Mouse (Mus musculus) liver, embryonic 14.5 days (tissue): ENCODE data around the gene Hs3st6. TPM values are rescaled to one million over a fixed set of nuclear protein-coding genes. Genes with fewer than 3 reads are reported as not detected.

Source experiments
- ATAC-seq: fragments of 200-750 bp; cut with Nextera tagmentation; 2 replicates; pipeline ENCODE4 v1.8.0; 2017; ENCODE audit warnings: moderate number of reproducible peaks, mild to moderate bottlenecking, moderate library complexity; ENCODE audit not compliant: insufficient read depth
- DNase-seq, 3 experiments: peaks; one replicate each; pipeline ENCODE4 v3.0.0-alpha.2; 2012 to 2013; ENCODE audit warnings: low read depth in 3 of 3, low spot score in 3 of 3
- H3K27ac ChIP-seq: fragments of 300-500 bp; sonication (generic); 2 replicates; pipeline ENCODE4 v1.5.1; 2014; ENCODE audit warnings: moderate library complexity, mild to moderate bottlenecking, control low read depth, inconsistent platforms
- H3K27me3 ChIP-seq: fragments of 300-500 bp; sonication (generic); 2 replicates; pipeline ENCODE4 v1.6.1; 2014; ENCODE audit warnings: mild to moderate bottlenecking, low read length, moderate library complexity; ENCODE audit not compliant: control insufficient read depth, insufficient read depth
- H3K36me3 ChIP-seq: fragments of 300-500 bp; sonication (generic); replicated peaks from 2 replicates; pipeline ENCODE4 v1.6.1; 2014; ENCODE audit warnings: low read depth; ENCODE audit not compliant: control insufficient read depth, insufficient read depth
- H3K4me1 ChIP-seq, 2 experiments: fragments of 200-500 bp in 1 of 2; fragments of 300-500 bp in 1 of 2; sonication (generic) in 1 of 2; replicated peaks; 2 replicates each; pipeline ENCODE4 v1.6.1; 2012 to 2014; ENCODE audit warnings: antibody characterized with exemption in 1 of 2, inconsistent platforms in 1 of 2, low read length in 1 of 2; ENCODE audit not compliant: control insufficient read depth in 2 of 2, insufficient read depth in 2 of 2
- H3K4me2 ChIP-seq: fragments of 300-500 bp; sonication (generic); 2 replicates; pipeline ENCODE4 v1.6.1; 2014; ENCODE audit warnings: low read depth, mild to moderate bottlenecking, control low read depth, moderate library complexity
- H3K4me3 ChIP-seq, 2 experiments: fragments of 200-500 bp in 1 of 2; fragments of 300-500 bp in 1 of 2; sonication (generic) in 1 of 2; 2 replicates each; pipeline ENCODE4 v1.5.1; 2012 to 2014; ENCODE audit warnings: low read depth in 2 of 2, low read length in 2 of 2, mild to moderate bottlenecking in 2 of 2, control low read depth in 1 of 2, inconsistent platforms in 1 of 2, moderate library complexity in 1 of 2; ENCODE audit not compliant: insufficient read depth in 1 of 2
- H3K9ac ChIP-seq: fragments of 300-500 bp; sonication (generic); replicated peaks from 2 replicates; pipeline ENCODE4 v1.6.1; 2014; ENCODE audit warnings: mild to moderate bottlenecking, control low read depth, moderate library complexity
- H3K9me3 ChIP-seq: fragments of 300-500 bp; sonication (generic); 2 replicates; pipeline ENCODE4 v1.6.1; 2016; ENCODE audit warnings: low read length, mixed read lengths; ENCODE audit not compliant: control insufficient read depth
- CTCF ChIP-seq: IDR thresholded peaks from 2 replicates; pipeline ENCODE4 v1.5.1; 2016; ENCODE audit warnings: antibody characterized with exemption, low read depth, control low read depth
- EP300 ChIP-seq: IDR thresholded peaks from 2 replicates; pipeline ENCODE4 v1.6.1; 2016; ENCODE audit warnings: antibody characterized with exemption, low read depth
- WGBS: fragments of 180-500 bp; shearing (Covaris S2); extraction: QIAGEN DNeasy Blood & Tissue Kit; methylation state at CpG from one replicate; pipeline ENCODE4 v1.1.7; 2014; ENCODE audit not compliant: insufficient replicate concordance; 5-methylcytosine and 5-hydroxymethylcytosine counted together
- polyA plus RNA-seq, 2 experiments: library from polyadenylated mRNA; depleted of rRNA in 1 of 2; stranded (reverse) in 1 of 2; unstranded in 1 of 2; fragments of >200 nt; fragmentation: Nextera tagmentation in 1 of 2; extraction: Ambion mirVana in 1 of 2; gene quantifications; 2 replicates each; pipeline versions ENCODE4 v1.2.1 to v1.2.3; 2012 to 2014

The Hs3st6 gene
- polyA plus RNA-seq, 2 experiments: 0.06 TPM; not detected in 1

- Histone ChIP-seq H3K36me3 (no peaks in the 10 kb centered on the region; the same call in 1 of the 2 replicates), H3K4me1 (peaks cover 17 to 23% of the 10 kb centered on the region in 2 experiments), H3K9me3 (no peaks in the 10 kb centered on the region), H3K27ac (no peak overlapping the region), H3K9ac (no peak overlapping the region), H3K4me3 (no peak overlapping the region), H3K27me3 (no peaks in the 10 kb centered on the region), H3K4me2 (no peak overlapping the region)
- TF ChIP-seq CTCF (no peak), EP300 (no peak)
- ATAC-seq (no peak), DNase-seq (no peak)
- 74% methylated on average over 8 of the region's 8 CpGs for WGBS
These were observed 12.9 kb upstream of the Hs3st6 start for GRCm38 (mm10) chr17:24739926-24740325.

DNA sequence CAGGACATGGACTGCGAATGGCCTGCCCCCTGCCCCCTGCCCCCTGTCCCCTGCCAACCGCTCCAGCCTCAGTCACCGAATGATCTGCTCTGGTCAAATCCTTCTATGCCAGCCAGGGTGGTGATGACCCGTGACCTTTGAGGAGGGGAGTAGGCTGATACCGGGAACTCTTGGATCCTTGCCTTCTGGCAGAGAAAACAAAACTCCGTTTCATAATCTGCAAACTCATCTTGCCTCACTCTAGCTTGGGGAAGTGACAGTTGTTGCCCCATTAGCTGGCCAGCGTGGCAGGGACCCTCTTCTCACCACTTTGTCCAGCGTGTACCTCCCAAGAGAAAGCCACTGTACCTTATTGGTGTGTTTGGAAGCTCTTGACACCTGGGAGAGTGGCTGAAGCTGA, 10.5 kb upstream of the Hs3st6 start:
- ATAC-seq (no peak), DNase-seq (no peak)
- no peaks in the 10 kb centered on the region; the same call in 1 of the 2 replicates for H3K27me3 ChIP-seq
- no peaks in the 10 kb centered on the region; the same call in 1 of the 2 replicates for H3K36me3 ChIP-seq
- no peak overlapping the region for H3K4me2 ChIP-seq
- H3K9ac ChIP-seq: no peak overlapping the region
- TF ChIP-seq CTCF (no peak), EP300 (no peak)
- no peak overlapping the region for H3K4me3 ChIP-seq
- H3K9me3 ChIP-seq: no peaks in the 10 kb centered on the region
- H3K4me1 ChIP-seq: peaks cover 9 to 13% of the 10 kb centered on the region in 2 experiments
- H3K27ac ChIP-seq: no peak overlapping the region
- 60% methylated on average over 8 of the region's 8 CpGs for WGBS

- TF ChIP-seq CTCF (no peak), EP300 (no peak)
- H3K27ac ChIP-seq: no peak overlapping the region
These were observed 8.9 kb upstream of the Hs3st6 start for GRCm38 (mm10) chr17:24743896-24744295.

DNA sequence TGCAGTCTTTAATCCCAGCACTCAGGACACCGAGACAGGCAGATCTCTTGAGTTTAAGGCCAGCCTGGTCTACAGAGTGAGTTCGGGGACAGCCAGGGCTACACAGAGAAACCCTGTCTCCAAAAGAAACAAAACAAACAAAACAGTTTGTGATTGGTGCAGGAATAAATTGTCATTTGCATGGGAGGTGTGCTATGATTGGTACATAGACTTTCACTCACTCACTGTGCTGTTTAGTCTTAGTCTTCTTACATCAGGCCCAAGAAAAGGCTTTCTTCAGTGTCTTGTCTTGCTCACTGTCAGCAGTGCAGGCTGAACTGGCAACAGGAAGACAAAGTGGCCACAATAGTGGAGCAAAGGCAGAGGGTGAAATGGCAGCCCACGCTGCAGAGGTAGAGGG, 8.4 kb upstream of the Hs3st6 start:
- no peak overlapping the region for H3K27ac ChIP-seq
- H3K9ac ChIP-seq: no peak overlapping the region
- H3K4me3 ChIP-seq: no peak overlapping the region
- no peaks in the 10 kb centered on the region for H3K9me3 ChIP-seq
- no peak overlapping the region for H3K4me2 ChIP-seq
- DNase-seq (no peak), ATAC-seq (no peak)
- 65% methylated on average over 3 of the region's 3 CpGs for WGBS
- H3K27me3 ChIP-seq: no peaks in the 10 kb centered on the region; the same call in 1 of the 2 replicates
- no peaks in the 10 kb centered on the region; the same call in 1 of the 2 replicates for H3K36me3 ChIP-seq
- 0 out of 4 replicates have a peak, but pooled peaks cover 0 to 3% of the 10 kb centered on the region in 2 experiments for H3K4me1 ChIP-seq
- TF ChIP-seq EP300 (no peak), CTCF (no peak)

More at GRCm38 (mm10) chr17:24743896-24744295, 8.9 kb upstream of the Hs3st6 start:
- WGBS: 65% methylated on average over 5 of the region's 5 CpGs
- Histone ChIP-seq H3K4me3 (no peak overlapping the region), H3K9me3 (no peaks in the 10 kb centered on the region), H3K4me1 (0 out of 4 replicates have a peak, but pooled peaks cover 0 to 3% of the 10 kb centered on the region in 2 experiments), H3K4me2 (no peak overlapping the region), H3K9ac (no peak overlapping the region), H3K36me3 (no peaks in the 10 kb centered on the region; the same call in 1 of the 2 replicates), H3K27me3 (no peaks in the 10 kb centered on the region; the same call in 1 of the 2 replicates)
- DNase-seq (no peak), ATAC-seq (no peak)

DNA sequence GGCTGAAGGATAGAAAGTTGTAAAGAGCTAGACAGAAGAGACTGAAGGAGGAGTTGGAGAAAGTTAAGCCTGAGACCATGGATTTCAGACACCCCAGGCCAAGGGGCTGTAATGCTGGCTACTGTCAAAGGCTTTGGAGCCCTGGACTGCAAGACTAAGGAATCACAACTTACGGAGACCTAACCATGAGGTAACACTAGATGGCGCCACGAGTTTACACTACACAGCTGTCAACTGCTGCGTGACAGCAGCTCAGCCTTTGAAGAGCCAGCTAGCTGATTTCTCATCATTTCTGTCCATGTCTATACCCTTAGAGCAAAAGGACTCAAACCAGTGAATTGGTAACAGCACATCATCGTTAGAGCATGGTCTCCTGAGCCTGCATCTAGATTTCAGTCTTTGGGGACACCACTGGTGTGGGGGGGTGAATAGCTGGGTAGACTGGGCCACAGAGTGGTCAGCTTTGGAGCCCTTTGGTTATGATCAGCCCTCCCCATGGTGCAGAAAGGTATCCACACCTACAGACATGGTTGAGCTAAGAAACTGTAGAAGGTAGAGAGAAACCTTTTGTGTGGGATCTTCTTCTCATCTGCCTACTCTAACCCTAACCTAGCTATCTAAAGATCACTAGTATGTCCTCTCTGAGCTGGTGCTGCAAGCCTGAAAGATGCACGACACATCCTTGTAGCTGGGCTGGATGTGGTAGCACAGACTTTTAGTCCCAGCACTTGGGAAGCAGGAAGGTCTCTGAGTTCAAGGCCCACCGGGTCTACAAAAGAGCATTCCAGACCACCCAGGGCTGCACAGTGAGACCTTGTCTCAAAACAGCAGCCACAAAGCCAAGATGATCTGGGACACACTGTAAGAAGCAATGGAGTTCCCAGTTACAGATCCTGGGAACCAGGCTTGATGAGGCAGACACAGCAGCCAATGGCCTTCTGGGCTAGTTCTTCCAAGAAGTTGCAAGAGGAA, 7.0 kb upstream of the Hs3st6 start:
- ATAC-seq (peak; percentile 44; the same call in 1 of the 2 replicates), DNase-seq (peak; percentile 62 to 74 (median 65))
- Histone ChIP-seq H3K4me1 (0 out of 4 replicates have a peak, but pooled peaks cover 0 to 3% of the 10 kb centered on the region in 2 experiments), H3K27ac (no peak overlapping the region), H3K9ac (no peak overlapping the region), H3K36me3 (no peaks in the 10 kb centered on the region), H3K4me3 (no peak overlapping the region), H3K9me3 (no peaks in the 10 kb centered on the region), H3K27me3 (peaks cover 11% of the 10 kb centered on the region), H3K4me2 (no peak overlapping the region)
- TF ChIP-seq CTCF (peak; percentile 93), EP300 (no peak)
- 17% methylated on average over 7 of the region's 7 CpGs for WGBS
